ENCODE assay signal across 25 mouse cellular contexts in genomic region chr14:20667469-20667868, GRCm38 (mm10). TPM values are rescaled to one million over a fixed set of nuclear protein-coding genes. Genes with fewer than 3 reads are reported as not detected.
DNase-seq lines count a peak whose midpoint lies in the region; ATAC-seq and TF ChIP-seq lines count a peak whose summit lies in the region.
"Had no signal": no experiment of that assay in that cellular context is flagged by ENCODE, and none has a peak within 500 bp of the region (broad histone marks: within the 10 kb centered on the region; RNA-seq: fewer than 3 reads in every experiment).

No protein-coding gene starts in this region.

- 0 out of 2 replicates have a peak, but pooled peaks cover 3% of the 10 kb centered on the region for H3K36me3 ChIP-seq in heart, embryonic 14.5 days (ENCODE audit: control insufficient read depth, insufficient read depth, low read length)
- no peaks in the 10 kb centered on the region for H3K36me3 ChIP-seq in limb, embryonic 12.5 days
- 0 out of 2 replicates have a peak, but pooled peaks cover 2% of the 10 kb centered on the region for H3K36me3 ChIP-seq in limb, embryonic 10.5 days
- H3K36me3 ChIP-seq: embryonic facial prominence, embryonic 13.5 days; hindbrain, embryonic 15.5 days; kidney, embryonic 15.5 days; midbrain, embryonic 15.5 days; neural tube, embryonic 13.5 days had no signal

- no peaks in the 10 kb centered on the region for H3K27me3 ChIP-seq in heart, embryonic 14.5 days (ENCODE audit: control insufficient read depth, insufficient read depth, low read length)
- H3K27me3 ChIP-seq in limb, embryonic 12.5 days = peaks cover 41% of the 10 kb centered on the region
- peaks cover 46% of the 10 kb centered on the region for H3K27me3 ChIP-seq in limb, embryonic 10.5 days (ENCODE audit: low read depth, poor library complexity, severe bottlenecking)

- peak overlapping the region; percentile 94 for H3K27ac ChIP-seq in gastrocnemius, adult 2 months
- H3K27ac ChIP-seq in heart, embryonic 14.5 days (replicated peaks in 1 of 2; ENCODE audit: control insufficient read depth in 1 of 2, insufficient read depth in 1 of 2, low read depth in 2 of 2, low read length in 2 of 2) = peak overlapping the region; percentile 95 to 96
- H3K27ac ChIP-seq in limb, embryonic 12.5 days = no peak overlapping the region
- no peak overlapping the region for H3K27ac ChIP-seq in limb, embryonic 10.5 days
- H3K27ac ChIP-seq: embryonic facial prominence, embryonic 13.5 days; hindbrain, embryonic 15.5 days; kidney, embryonic 15.5 days; midbrain, embryonic 15.5 days; neural tube, embryonic 13.5 days had no signal

- intact Hi-C loops in gastrocnemius, adult 2 months (cut with DNase I) = no loop called here

- WGBS in heart, embryonic 14.5 days = 52% methylated on average over 1 of the region's 1 CpGs
- 71% methylated on average over 1 of the region's 1 CpGs for WGBS in limb, embryonic 12.5 days
- WGBS in limb, embryonic 10.5 days = 72% methylated on average over 1 of the region's 1 CpGs

- peak overlapping the region; percentile 79 for H3K4me3 ChIP-seq in gastrocnemius, adult 2 months
- peak overlapping the region; percentile 43 to 52 for H3K4me3 ChIP-seq in heart, embryonic 14.5 days (ENCODE audit: control insufficient read depth in 1 of 2, insufficient read depth in 1 of 2, low read depth in 1 of 2, low read length in 2 of 2)
- H3K4me3 ChIP-seq in limb, embryonic 12.5 days (replicated peaks) = no peak overlapping the region
- no peak overlapping the region for H3K4me3 ChIP-seq in limb, embryonic 10.5 days
- H3K4me3 ChIP-seq: embryonic facial prominence, embryonic 13.5 days; hindbrain, embryonic 15.5 days; kidney, embryonic 15.5 days; midbrain, embryonic 15.5 days; neural tube, embryonic 13.5 days had no signal

- H3K9me3 ChIP-seq in heart, embryonic 14.5 days (ENCODE audit: control insufficient read depth, low read length) = no peaks in the 10 kb centered on the region
- no peaks in the 10 kb centered on the region for H3K9me3 ChIP-seq in limb, embryonic 12.5 days
- no peaks in the 10 kb centered on the region for H3K9me3 ChIP-seq in limb, embryonic 10.5 days (replicated peaks)
- H3K9me3 ChIP-seq: embryonic facial prominence, embryonic 13.5 days; hindbrain, embryonic 15.5 days; kidney, embryonic 15.5 days; midbrain, embryonic 15.5 days; neural tube, embryonic 13.5 days had no signal

- peak overlapping the region; percentile 73 for H3K4me2 ChIP-seq in heart, embryonic 14.5 days (ENCODE audit: low read length)
- H3K4me2 ChIP-seq in limb, embryonic 12.5 days = no peak overlapping the region
- H3K4me2 ChIP-seq: embryonic facial prominence, embryonic 13.5 days; hindbrain, embryonic 15.5 days; kidney, embryonic 15.5 days; midbrain, embryonic 15.5 days; neural tube, embryonic 13.5 days had no signal

- no peak for ATAC-seq in heart, embryonic 14.5 days (ENCODE audit: insufficient number of reproducible peaks, insufficient read depth, low FRiP score, low read depth)
- no peak for ATAC-seq in limb, embryonic 12.5 days (ENCODE audit: insufficient number of reproducible peaks, insufficient read depth, low FRiP score, low TSS enrichment, low read depth)
- ATAC-seq: forebrain, embryonic 14.5 days; midbrain, embryonic 15.5 days had no signal

- peaks cover 16 to 34% of the 10 kb centered on the region in 2 experiments for H3K4me1 ChIP-seq in heart, embryonic 14.5 days (ENCODE audit: control insufficient read depth in 2 of 2, insufficient read depth in 2 of 2, low read length in 2 of 2)
- peaks cover 14% of the 10 kb centered on the region for H3K4me1 ChIP-seq in limb, embryonic 12.5 days (replicated peaks)
- peaks cover 7% of the 10 kb centered on the region; the same call in 1 of the 2 replicates for H3K4me1 ChIP-seq in limb, embryonic 10.5 days

- DNase-seq in gastrocnemius, adult 2 months = no peak
- DNase-seq in gastrocnemius, postnatal 10 days = no peak
- DNase-seq in heart, adult 11 months = no peak
- DNase-seq in limb, embryonic 10.5 days (ENCODE audit: low spot score) = no peak
- no peak for DNase-seq in cerebellum, adult 11-12 months
- no peak for DNase-seq in retina, postnatal 1 day
- DNase-seq: adrenal gland, postnatal 10 days; cerebellum, adult 2 months; cerebellum, postnatal 25 days; kidney, postnatal 4 days; lung, postnatal 4 days; thymus, postnatal 14 days had no signal

- TF ChIP-seq CTCF in gastrocnemius, adult 2 months (IDR thresholded peaks at IDR 0.05) = no peak

- H3K9ac ChIP-seq in heart, embryonic 14.5 days (ENCODE audit: low read length) = peak overlapping the region; percentile 81
- peak overlapping the region; percentile 34; the same call in 1 of the 2 replicates for H3K9ac ChIP-seq in limb, embryonic 12.5 days (replicated peaks)
- H3K9ac ChIP-seq: embryonic facial prominence, embryonic 13.5 days; hindbrain, embryonic 15.5 days; kidney, embryonic 15.5 days; midbrain, embryonic 15.5 days; neural tube, embryonic 13.5 days had no signal

RNA-seq across cellular contexts. Expression of gene Synpo2l, which starts 0.7 kb away (rescaled TPM):
- 100 to 1,000 TPM; 142 to 187 TPM for total RNA-seq in gastrocnemius, adult 2 months (2021)
- 100 to 1,000 TPM; 238 to 251 TPM for total RNA-seq in gastrocnemius, postnatal 10 days (2021)
- 153 and 172 TPM in 2 replicates for polyA plus RNA-seq in heart, embryonic 14.5 days (2014; fragmentation: Nextera tagmentation; extraction: Ambion mirVana)
- polyA plus RNA-seq in limb, embryonic 12.5 days (2016; fragmentation: Nextera tagmentation; extraction: Ambion mirVana) = 11.7 and 14.2 TPM in 2 replicates
- 0.51 and 1.9 TPM in 2 replicates for polyA plus RNA-seq in limb, embryonic 10.5 days (2016; fragmentation: Nextera tagmentation; extraction: Ambion mirVana)
- total RNA-seq: hematopoietic stem cell, adult 5-6 weeks had no signal

RNA-seq across cellular contexts. Expression of gene Sec24c, which starts 6.6 kb away (rescaled TPM):
- 10 to 100 TPM; 73.8 to 76.3 TPM for total RNA-seq in gastrocnemius, adult 2 months (2021)
- total RNA-seq in gastrocnemius, postnatal 10 days (2021) = 10 to 100 TPM; 60.5 to 72.0 TPM
- polyA plus RNA-seq in heart, embryonic 14.5 days (2014; fragmentation: Nextera tagmentation; extraction: Ambion mirVana) = 69.2 and 75.7 TPM in 2 replicates
- polyA plus RNA-seq in limb, embryonic 12.5 days (2016; fragmentation: Nextera tagmentation; extraction: Ambion mirVana) = 77.2 and 91.2 TPM in 2 replicates
- 113 and 122 TPM in 2 replicates for polyA plus RNA-seq in limb, embryonic 10.5 days (2016; fragmentation: Nextera tagmentation; extraction: Ambion mirVana)

RNA-seq across cellular contexts. Expression of gene Myoz1, which starts 11.1 kb away (rescaled TPM):
- total RNA-seq in gastrocnemius, adult 2 months (2021) = 1,000 to 10,000 TPM; 2,377 to 3,782 TPM
- 1,000 to 10,000 TPM; 1,648 to 1,795 TPM for total RNA-seq in gastrocnemius, postnatal 10 days (2021)
- 18.5 and 20.2 TPM in 2 replicates for polyA plus RNA-seq in heart, embryonic 14.5 days (2014; fragmentation: Nextera tagmentation; extraction: Ambion mirVana)
- 1.3 and 1.5 TPM in 2 replicates for polyA plus RNA-seq in limb, embryonic 12.5 days (2016; fragmentation: Nextera tagmentation; extraction: Ambion mirVana)
- polyA plus RNA-seq in limb, embryonic 10.5 days (2016; fragmentation: Nextera tagmentation; extraction: Ambion mirVana) = 0.86 TPM in 1 of 2 replicates, not detected in the other
- total RNA-seq: hematopoietic stem cell, adult 5-6 weeks; left cerebral cortex, postnatal 36 days; megakaryocyte-erythroid progenitor cell, adult 5-6 weeks had no signal
- polyA plus RNA-seq: cerebellum, adult 2 months; forebrain, embryonic 14.5 days; hindbrain, embryonic 15.5 days; intestine, embryonic 14.5 days; liver, adult 2 months; neural tube, embryonic 13.5 days had no signal

RNA-seq across cellular contexts. Expression of gene Usp54, which starts 26.6 kb away (rescaled TPM):
- total RNA-seq in gastrocnemius, adult 2 months (2021) = 1 to 10 TPM; 4.9 to 6.3 TPM
- total RNA-seq in gastrocnemius, postnatal 10 days (2021) = 1 to 10 TPM; 8.3 to 8.5 TPM
- polyA plus RNA-seq in heart, embryonic 14.5 days (2014; fragmentation: Nextera tagmentation; extraction: Ambion mirVana) = 5.5 and 6.1 TPM in 2 replicates
- polyA plus RNA-seq in limb, embryonic 12.5 days (2016; fragmentation: Nextera tagmentation; extraction: Ambion mirVana) = 11.4 and 13.7 TPM in 2 replicates
- 13.5 and 16.6 TPM in 2 replicates for polyA plus RNA-seq in limb, embryonic 10.5 days (2016; fragmentation: Nextera tagmentation; extraction: Ambion mirVana)

RNA-seq across cellular contexts. Expression of gene Fut11, which starts 27.3 kb away (rescaled TPM):
- 1 to 10 TPM; 1.9 to 3.3 TPM for total RNA-seq in gastrocnemius, adult 2 months (2021)
- total RNA-seq in gastrocnemius, postnatal 10 days (2021) = 10 to 100 TPM in 1 of 2 experiments, 1 to 10 TPM in 1; 9.5 to 11.5 TPM
- polyA plus RNA-seq in heart, embryonic 14.5 days (2014; fragmentation: Nextera tagmentation; extraction: Ambion mirVana) = 16.5 and 17.8 TPM in 2 replicates
- 24.9 and 27.2 TPM in 2 replicates for polyA plus RNA-seq in limb, embryonic 12.5 days (2016; fragmentation: Nextera tagmentation; extraction: Ambion mirVana)
- 18.2 and 20.4 TPM in 2 replicates for polyA plus RNA-seq in limb, embryonic 10.5 days (2016; fragmentation: Nextera tagmentation; extraction: Ambion mirVana)

Comparison
In these comparisons a context has a peak if more than half of its experiments do, and no peak if none do; other contexts are left out.
1. H3K27ac ChIP-seq: peak in gastrocnemius, adult 2 months (single experiment) and heart, embryonic 14.5 days (2 of 2); none in limb, embryonic 12.5 days (single experiment) and limb, embryonic 10.5 days (single experiment).
2. H3K4me3 ChIP-seq: peak in gastrocnemius, adult 2 months (single experiment) and heart, embryonic 14.5 days (2 of 2); none in limb, embryonic 12.5 days (single experiment) and limb, embryonic 10.5 days (single experiment).
3. RNA of gene Synpo2l, which starts 0.7 kb away (polyA plus RNA-seq): 153 to 172 TPM in heart, embryonic 14.5 days; 11.7 to 14.2 TPM in limb, embryonic 12.5 days and 0.51 to 1.9 TPM in limb, embryonic 10.5 days; every median in the first group is over 10 times any median in the second.